Mouse (Mus musculus) subcutaneous adipose tissue, adult 2 months (tissue): Measurements from ENCODE around the gene Isl1. TPM values are rescaled to one million over a fixed set of nuclear protein-coding genes. Genes with fewer than 3 reads are reported as not detected.

ENCODE experiments used
- polyA plus RNA-seq: library from polyadenylated mRNA; depleted of rRNA; stranded (reverse); fragments of >200 nt; gene quantifications from 2 replicates; pipeline ENCODE4 v1.2.3, GENCODE M21; 2012; ENCODE audit warnings: low replicate concordance; rRNA removed

Isl1 gene
- 0.60 and 1.8 TPM in 2 replicates for polyA plus RNA-seq

DNA sequence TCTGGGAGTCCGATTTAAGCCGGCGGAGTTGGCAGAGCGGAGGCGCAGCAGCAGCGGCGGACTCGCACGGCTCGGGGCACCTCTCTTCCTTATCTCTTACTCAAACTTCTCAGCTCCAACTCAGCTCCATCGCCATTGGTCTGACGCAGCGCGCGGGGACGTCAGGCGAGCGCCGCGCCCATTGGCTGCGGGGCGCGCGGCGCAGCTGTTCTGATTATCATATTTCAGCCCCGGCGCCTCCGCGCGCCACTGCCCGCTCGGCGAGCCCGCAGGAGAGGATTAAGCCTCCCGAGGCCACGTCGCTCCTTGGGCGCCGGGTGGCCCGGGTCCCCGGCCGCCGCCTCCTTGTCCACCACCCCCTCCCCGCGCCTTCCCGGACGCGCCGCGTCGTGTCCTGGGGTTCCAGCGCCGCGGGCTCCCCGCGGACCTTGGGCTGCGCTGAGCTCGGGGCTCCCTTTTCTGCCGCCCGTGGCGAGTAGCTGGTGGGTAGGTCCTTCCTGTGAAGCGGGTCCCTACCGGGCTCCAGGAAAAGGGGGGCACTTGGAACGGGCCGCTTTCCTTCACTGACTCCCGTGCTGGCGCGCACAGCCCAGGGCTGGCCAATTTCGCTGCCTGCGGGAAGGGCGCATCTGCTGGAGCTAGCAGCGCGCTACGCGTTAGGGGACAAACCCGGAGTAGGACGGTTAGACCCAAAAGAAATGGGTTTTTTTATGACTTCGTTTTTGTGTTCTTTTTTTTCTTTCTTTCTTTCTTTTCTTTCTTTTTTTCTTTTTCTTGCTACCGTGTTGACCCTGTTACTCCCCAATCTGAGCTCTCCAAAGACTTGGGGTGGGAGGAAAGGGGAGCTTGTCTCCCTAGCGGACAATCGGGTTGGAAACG is at the start of gene Isl1:
Isl1 (minus strand) TSS at position 106 of the 879 bp plus-strand sequence.

